Mouse (Mus musculus): Measurements from ENCODE around the gene Tbx6. TPM values are rescaled to one million over a fixed set of nuclear protein-coding genes. Genes with fewer than 3 reads are reported as not detected.

Gene Tbx6
- total and polyA plus RNA-seq, 3 experiments, result 0.12 to 0.15 TPM; not detected in 1

DNA sequence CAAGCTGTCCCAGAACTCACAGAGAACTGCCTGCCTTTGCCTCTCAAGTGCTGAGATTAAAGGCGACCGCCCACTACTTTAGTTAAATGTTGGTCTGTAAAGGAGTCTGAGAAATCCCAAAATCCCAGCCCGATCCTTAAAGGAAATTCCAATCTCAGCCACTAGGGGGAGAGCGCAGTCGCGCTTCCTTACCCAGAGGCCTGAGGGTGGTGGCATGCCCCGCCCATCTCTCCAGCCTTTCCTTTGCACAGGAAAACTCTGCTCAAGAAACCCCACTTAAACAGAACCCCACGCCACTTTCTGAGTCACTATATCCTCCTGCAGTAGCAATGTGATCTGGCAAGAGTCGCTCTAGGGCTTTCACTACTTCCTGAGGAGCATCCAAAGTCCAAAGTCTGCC is 26.4 kb upstream of the Tbx6 start (continued):
- TF ChIP-seq ZC3H11A (IDR thresholded peaks at IDR 0.05; ENCODE audit: low read depth, low read length) (peak; percentile 35; the same call in 1 of the 2 replicates), POLR2A (IDR thresholded peaks at IDR 0.05; ENCODE audit: control insufficient read depth in 1 of 2, insufficient read depth in 1 of 2, low read depth in 1 of 2, low read length in 2 of 2, poor library complexity in 1 of 2) (no peak), UBTF (IDR thresholded peaks at IDR 0.05; ENCODE audit: borderline replicate concordance, insufficient read depth, low read depth, low read length) (no peak), ZKSCAN1 (IDR thresholded peaks at IDR 0.05; ENCODE audit: low read depth, low read length) (no peak), GATA1 (IDR thresholded peaks at IDR 0.05; ENCODE audit: low read depth, low read length) (no peak), MXI1 (IDR thresholded peaks at IDR 0.05; ENCODE audit: low read depth, low read length) (no peak), RCOR1 (IDR thresholded peaks at IDR 0.05; ENCODE audit: low read depth, low read length) (no peak), MAFK (IDR thresholded peaks at IDR 0.05; ENCODE audit: borderline replicate concordance, low read depth, low read length) (no peak), BHLHE40 (IDR thresholded peaks at IDR 0.05; ENCODE audit: borderline replicate concordance, low read depth, low read length) (no peak), CTCF (IDR thresholded peaks at IDR 0.05 in 2 of 3, conservative IDR thresholded peaks at IDR 0.05 in 1 of 3; ENCODE audit: control insufficient read depth in 1 of 3, insufficient read depth in 1 of 3, low read depth in 2 of 3, low read length in 3 of 3, poor library complexity in 1 of 3, severe bottlenecking in 1 of 3) (peak; percentile 79 to 85 (median 85)), USF2 (IDR thresholded peaks at IDR 0.05; ENCODE audit: borderline replicate concordance in 1 of 2, insufficient read depth in 1 of 2, low read depth in 1 of 2, low read length in 2 of 2) (no peak), RAD21 (IDR thresholded peaks at IDR 0.05; ENCODE audit: low read depth, low read length) (peak; percentile 66), HCFC1 (IDR thresholded peaks at IDR 0.05; ENCODE audit: low read depth, low read length) (0 out of 2 replicates have a peak, but pooled peaks have one; percentile 43), POLR2AphosphoS2 (IDR thresholded peaks at IDR 0.05; ENCODE audit: low read length) (no peak), MAX (IDR thresholded peaks at IDR 0.05; ENCODE audit: low read length) (no peak), ZNF384 (IDR thresholded peaks at IDR 0.05; ENCODE audit: low read depth, low read length) (no peak), TCF12 (IDR thresholded peaks at IDR 0.05; ENCODE audit: low read depth, low read length) (no peak), SIN3A (IDR thresholded peaks at IDR 0.05; ENCODE audit: low read length) (peak; percentile 31; the same call in 1 of the 2 replicates), ETS1 (IDR thresholded peaks at IDR 0.05; ENCODE audit: low read depth, low read length) (no peak), SMC3 (IDR thresholded peaks at IDR 0.05; ENCODE audit: low read depth, low read length) (peak; percentile 72), GABPA (IDR thresholded peaks at IDR 0.05; ENCODE audit: low read depth, low read length) (no peak), TAL1 (IDR thresholded peaks at IDR 0.05; ENCODE audit: low read length) (no peak)

DNA sequence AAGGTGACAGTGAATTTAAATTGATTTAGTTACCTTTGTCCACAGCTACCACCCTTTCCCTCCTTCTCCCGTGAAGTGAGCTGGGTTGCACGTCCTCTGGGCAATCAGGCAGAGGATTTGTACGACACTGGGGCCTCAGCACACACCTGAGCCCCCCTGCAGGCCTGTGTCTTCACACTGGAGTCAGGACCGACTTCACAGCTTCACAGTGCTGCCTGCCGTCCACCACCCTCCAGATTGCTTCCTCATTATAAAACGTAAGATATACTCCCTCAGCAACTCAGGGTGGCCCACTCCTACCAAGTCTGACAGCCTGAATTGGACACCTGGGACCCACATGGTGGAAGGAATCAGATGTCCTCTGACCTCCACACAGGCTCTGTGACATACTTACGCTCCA is 22.7 kb upstream of the Tbx6 start:
- H3K27ac ChIP-seq (ENCODE audit: control insufficient read depth, low read depth, low read length), result no peak overlapping the region
- H3K36me3 ChIP-seq (ENCODE audit: control insufficient read depth in 1 of 2, insufficient read depth in 2 of 2, low read length in 2 of 2), result peaks cover 0 to 2% of the 10 kb centered on the region in 2 experiments; a peak in 2 of 4 replicates
- H3K4me1 ChIP-seq (ENCODE audit: control insufficient read depth in 1 of 2, insufficient read depth in 2 of 2, low read length in 2 of 2), result peaks cover 3 to 12% of the 10 kb centered on the region in 2 experiments
- no peaks in the 10 kb centered on the region for H3K27me3 ChIP-seq (ENCODE audit: control insufficient read depth in 1 of 2, insufficient read depth in 2 of 2, low read length in 2 of 2)
- TF ChIP-seq MAZ (IDR thresholded peaks at IDR 0.05; ENCODE audit: low read depth, low read length) (no peak), SMC3 (IDR thresholded peaks at IDR 0.05; ENCODE audit: low read depth, low read length) (no peak)
- H3K4me3 ChIP-seq (ENCODE audit: control insufficient read depth in 1 of 2, insufficient read depth in 1 of 2, low read depth in 2 of 2, low read length in 2 of 2), result no peak overlapping the region
- DNase-seq (ENCODE audit: low read depth, low spot score), result no peak
- no peak overlapping the region for H3K9ac ChIP-seq (ENCODE audit: control insufficient read depth, low read depth, low read length, poor library complexity, severe bottlenecking)
- H3K9me3 ChIP-seq (replicated peaks; ENCODE audit: insufficient read depth, low read length), result no peaks in the 10 kb centered on the region
- H3K79me2 ChIP-seq (ENCODE audit: control insufficient read depth, insufficient read depth, low read length, poor library complexity), result no peaks in the 10 kb centered on the region; the same call in 1 of the 2 replicates
